ENCODE assay signal across 37 mouse cellular contexts in genomic region chr5:140454488-140454887, GRCm38 (mm10). TPM values are rescaled to one million over a fixed set of nuclear protein-coding genes. Genes with fewer than 3 reads are reported as not detected.
DNase-seq lines count a peak whose midpoint lies in the region; ATAC-seq and TF ChIP-seq lines count a peak whose summit lies in the region.
"Had no signal": no experiment of that assay in that cellular context is flagged by ENCODE, and none has a peak within 500 bp of the region (broad histone marks: within the 10 kb centered on the region; RNA-seq: fewer than 3 reads in every experiment).

No protein-coding gene starts in this region.

- ATAC-seq in heart, embryonic 12.5 days (ENCODE audit: insufficient number of reproducible peaks, low FRiP score): peak; percentile 66
- peak; percentile 60; the same call in 1 of the 2 replicates for ATAC-seq in heart, postnatal 0 days (ENCODE audit: insufficient read depth, low read depth)
- ATAC-seq in lung, embryonic 15.5 days (ENCODE audit: borderline replicate concordance, extremely low read depth, low FRiP score, low TSS enrichment): 0 out of 2 replicates have a peak, but pooled peaks have one; percentile 33
- ATAC-seq: forebrain, embryonic 13.5 days; inflammation-experienced regulatory T-cells, adult 6 months; midbrain, embryonic 15.5 days had no signal

- no peaks in the 10 kb centered on the region for H3K27me3 ChIP-seq in heart, embryonic 12.5 days (replicated peaks)
- H3K27me3 ChIP-seq in heart, postnatal 0 days (ENCODE audit: control insufficient read depth, insufficient read depth, low read length): no peaks in the 10 kb centered on the region
- H3K27me3 ChIP-seq in lung, embryonic 15.5 days: no peaks in the 10 kb centered on the region
- H3K27me3 ChIP-seq: forebrain, embryonic 13.5 days; hindbrain, embryonic 15.5 days; limb, embryonic 12.5 days; liver, embryonic 15.5 days; midbrain, embryonic 15.5 days; neural tube, embryonic 15.5 days had no signal

- H3K4me2 ChIP-seq in heart, embryonic 12.5 days: no peak overlapping the region
- no peak overlapping the region for H3K4me2 ChIP-seq in heart, postnatal 0 days (ENCODE audit: low read depth, low read length)
- H3K4me2 ChIP-seq in lung, embryonic 15.5 days: no peak overlapping the region
- H3K4me2 ChIP-seq: forebrain, embryonic 13.5 days; hindbrain, embryonic 15.5 days; limb, embryonic 12.5 days; liver, embryonic 15.5 days; midbrain, embryonic 15.5 days; neural tube, embryonic 15.5 days had no signal

- no peak for TF ChIP-seq CTCF in heart, postnatal 0 days (IDR thresholded peaks at IDR 0.05; ENCODE audit: low read depth)

- no peak for DNase-seq in heart, adult 11 months
- DNase-seq in heart, postnatal 0 days (ENCODE audit: low spot score): peak; percentile 59
- no peak for DNase-seq in heart, postnatal 4 days
- DNase-seq in lung, postnatal 14 days: no peak
- peak; percentile 29 for DNase-seq in lung, postnatal 10 days
- no peak for DNase-seq in cerebellum, adult 8-10 months
- DNase-seq: adrenal gland, postnatal 25 days; cerebellum, adult 18-20 months; cerebellum, postnatal 14 days; gastrocnemius, postnatal 10 days; kidney, adult 2 months; kidney, postnatal 36 days; retina, postnatal 1 day; right cerebral cortex, postnatal 14 days; thymus, postnatal 4 days had no signal

- H3K4me1 ChIP-seq in heart, embryonic 12.5 days (replicated peaks): peaks cover 5% of the 10 kb centered on the region
- H3K4me1 ChIP-seq in heart, postnatal 0 days (ENCODE audit: control insufficient read depth, insufficient read depth): no peaks in the 10 kb centered on the region
- no peaks in the 10 kb centered on the region for H3K4me1 ChIP-seq in lung, embryonic 15.5 days
- H3K4me1 ChIP-seq: forebrain, embryonic 13.5 days; limb, embryonic 12.5 days; liver, embryonic 15.5 days; midbrain, embryonic 10.5 days had no signal

- no peak for TF ChIP-seq EP300 in heart, postnatal 0 days (IDR thresholded peaks at IDR 0.05; ENCODE audit: low read depth)

- no peaks in the 10 kb centered on the region for H3K9me3 ChIP-seq in heart, embryonic 12.5 days (replicated peaks)
- no peaks in the 10 kb centered on the region for H3K9me3 ChIP-seq in heart, postnatal 0 days (replicated peaks; ENCODE audit: control insufficient read depth, low read length)
- H3K9me3 ChIP-seq in lung, embryonic 15.5 days: no peaks in the 10 kb centered on the region
- H3K9me3 ChIP-seq: forebrain, embryonic 13.5 days; hindbrain, embryonic 15.5 days; limb, embryonic 12.5 days; liver, embryonic 15.5 days; midbrain, embryonic 10.5 days; midbrain, embryonic 15.5 days; neural tube, embryonic 15.5 days had no signal

- no peaks in the 10 kb centered on the region for H3K36me3 ChIP-seq in heart, embryonic 12.5 days
- H3K36me3 ChIP-seq in heart, postnatal 0 days (replicated peaks; ENCODE audit: control insufficient read depth, insufficient read depth, low read length): no peaks in the 10 kb centered on the region
- no peaks in the 10 kb centered on the region for H3K36me3 ChIP-seq in lung, embryonic 15.5 days
- H3K36me3 ChIP-seq: hindbrain, embryonic 15.5 days; limb, embryonic 12.5 days; liver, embryonic 15.5 days; midbrain, embryonic 10.5 days; midbrain, embryonic 15.5 days; neural tube, embryonic 15.5 days had no signal

- H3K9ac ChIP-seq in heart, embryonic 12.5 days: no peak overlapping the region
- H3K9ac ChIP-seq in heart, postnatal 0 days (replicated peaks; ENCODE audit: low read depth, low read length): no peak overlapping the region
- H3K9ac ChIP-seq in lung, embryonic 15.5 days: no peak overlapping the region
- H3K9ac ChIP-seq: forebrain, embryonic 13.5 days; hindbrain, embryonic 15.5 days; limb, embryonic 12.5 days; liver, embryonic 15.5 days; midbrain, embryonic 15.5 days; neural tube, embryonic 15.5 days had no signal

- no peak overlapping the region for H3K4me3 ChIP-seq in heart, embryonic 12.5 days
- no peak overlapping the region for H3K4me3 ChIP-seq in heart, postnatal 0 days (ENCODE audit: low read depth, low read length)
- H3K4me3 ChIP-seq in lung, embryonic 15.5 days: no peak overlapping the region
- H3K4me3 ChIP-seq: erythroblast, embryonic 14.5 days; forebrain, embryonic 13.5 days; hindbrain, embryonic 15.5 days; layer of hippocampus, adult 2 months; left cerebral cortex, adult 2 months; limb, embryonic 12.5 days; liver, embryonic 15.5 days; midbrain, embryonic 10.5 days; midbrain, embryonic 15.5 days; neural tube, embryonic 15.5 days had no signal

- H3K27ac ChIP-seq in heart, embryonic 12.5 days (ENCODE audit: poor library complexity, severe bottlenecking): peak overlapping the region; percentile 69
- peak overlapping the region; percentile 18; the same call in 1 of the 2 replicates for H3K27ac ChIP-seq in heart, postnatal 0 days (ENCODE audit: low read depth)
- peak overlapping the region; percentile 66; the same call in 1 of the 2 replicates for H3K27ac ChIP-seq in lung, embryonic 15.5 days
- H3K27ac ChIP-seq: forebrain, embryonic 13.5 days; hindbrain, embryonic 15.5 days; layer of hippocampus, adult 2 months; left cerebral cortex, adult 2 months; limb, embryonic 12.5 days; liver, embryonic 15.5 days; midbrain, embryonic 10.5 days; midbrain, embryonic 15.5 days; neural tube, embryonic 15.5 days had no signal

RNA-seq across cellular contexts. Expression of gene Gm4869, which starts 9.0 kb away (rescaled TPM):
- polyA plus RNA-seq in heart, embryonic 12.5 days (2016; fragmentation: Nextera tagmentation; extraction: Ambion mirVana): 0.06 TPM in 1 of 2 replicates, not detected in the other
- not detected in 2 replicates for total RNA-seq in heart, postnatal 0 days (2014; rRNA removed; ENCODE audit: low replicate concordance)
- polyA plus RNA-seq in heart, postnatal 0 days (2015; fragmentation: Nextera tagmentation; extraction: Ambion mirVana): not detected in 2 replicates
- not detected for total RNA-seq in heart, postnatal 4 days (2021)
- 0.06 TPM in 1 of 2 replicates, not detected in the other for polyA plus RNA-seq in lung, embryonic 15.5 days (2015; fragmentation: Nextera tagmentation; extraction: Ambion mirVana)
- total RNA-seq: gastrocnemius, postnatal 10 days; granulocyte monocyte progenitor cell, adult 5-6 weeks; hematopoietic stem cell, adult 5-6 weeks; layer of hippocampus, adult 2 months; layer of hippocampus, postnatal 14 days; left cerebral cortex, adult 2 months; left cerebral cortex, postnatal 25 days; liver, adult 2 months; megakaryocyte progenitor cell, adult 5-6 weeks had no signal
- polyA plus RNA-seq: erythroblast, embryonic 14.5 days; forebrain, embryonic 13.5 days; hindbrain, embryonic 15.5 days; inflammation-experienced regulatory T-cells, adult 6 months; limb, embryonic 12.5 days; liver, adult 2 months; liver, embryonic 15.5 days; midbrain, embryonic 10.5 days; midbrain, embryonic 15.5 days; neural tube, embryonic 15.5 days; small intestine, adult 2 months; stomach, embryonic 14.5 days; thymus, postnatal 0 days had no signal

RNA-seq across cellular contexts. Expression of gene Eif3b, which starts 35.4 kb away (rescaled TPM):
- polyA plus RNA-seq in heart, embryonic 12.5 days (2016; fragmentation: Nextera tagmentation; extraction: Ambion mirVana): 128 and 138 TPM in 2 replicates
- total RNA-seq in heart, postnatal 0 days (2014; rRNA removed; ENCODE audit: low replicate concordance): 37.4 and 38.9 TPM in 2 replicates
- polyA plus RNA-seq in heart, postnatal 0 days (2015; fragmentation: Nextera tagmentation; extraction: Ambion mirVana): 36.6 and 40.0 TPM in 2 replicates
- total RNA-seq in heart, postnatal 4 days (2021): 100 to 1,000 TPM; 118 to 122 TPM
- 115 and 129 TPM in 2 replicates for polyA plus RNA-seq in lung, embryonic 15.5 days (2015; fragmentation: Nextera tagmentation; extraction: Ambion mirVana)

RNA-seq across cellular contexts. Expression of gene Chst12, which starts 50.9 kb away (rescaled TPM):
- 22.5 TPM in 2 replicates for polyA plus RNA-seq in heart, embryonic 12.5 days (2016; fragmentation: Nextera tagmentation; extraction: Ambion mirVana)
- total RNA-seq in heart, postnatal 0 days (2014; rRNA removed; ENCODE audit: low replicate concordance): 4.1 and 4.7 TPM in 2 replicates
- polyA plus RNA-seq in heart, postnatal 0 days (2015; fragmentation: Nextera tagmentation; extraction: Ambion mirVana): 5.9 and 6.6 TPM in 2 replicates
- 1 to 10 TPM; 6.3 to 7.0 TPM for total RNA-seq in heart, postnatal 4 days (2021)
- 21.4 and 22.6 TPM in 2 replicates for polyA plus RNA-seq in lung, embryonic 15.5 days (2015; fragmentation: Nextera tagmentation; extraction: Ambion mirVana)

Comparison
In these comparisons a context has a peak if more than half of its experiments do, and no peak if none do; other contexts are left out.
1. DNase-seq: peak in heart, postnatal 0 days (single experiment) and lung, postnatal 10 days (single experiment); none in heart, adult 11 months (single experiment), heart, postnatal 4 days (single experiment), lung, postnatal 14 days (single experiment) and cerebellum, adult 8-10 months (single experiment).
2. H3K27ac ChIP-seq: peak in every context shown above with its lines; median percentile 69 in heart, embryonic 12.5 days; 66 in lung, embryonic 15.5 days; 18 in heart, postnatal 0 days.
3. Peak in every context shown above with its lines, with median percentiles within 50 percentile points of each other: ATAC-seq.